Mouse (Mus musculus) hindbrain, embryonic 15.5 days (tissue): ENCODE results near the gene Mtmr2. TPM values are rescaled to one million over a fixed set of nuclear protein-coding genes. Genes with fewer than 3 reads are reported as not detected.
A peak's percentile ranks its signal among the peaks of the same experiment; 100 is the strongest.

Source experiments
- ATAC-seq: fragments of 200-750 bp; cut with Nextera tagmentation; 2 replicates; pipeline ENCODE4 v1.8.0; 2017; ENCODE audit warnings: low read depth, moderate number of reproducible peaks, moderate TSS enrichment; ENCODE audit not compliant: low FRiP score
- H3K27ac ChIP-seq: fragments of 300-500 bp; sonication (generic); replicated peaks from 2 replicates; pipeline ENCODE4 v1.5.1; 2015; ENCODE audit warnings: mild to moderate bottlenecking, inconsistent platforms
- H3K27me3 ChIP-seq: fragments of 300-500 bp; sonication (generic); 2 replicates; pipeline ENCODE4 v1.6.1; 2015; ENCODE audit warnings: control low read depth, inconsistent platforms
- H3K36me3 ChIP-seq: fragments of 300-500 bp; sonication (generic); 2 replicates; pipeline ENCODE4 v1.6.1; 2015; ENCODE audit warnings: control low read depth, inconsistent platforms
- H3K4me1 ChIP-seq: fragments of 300-500 bp; sonication (generic); replicated peaks from 2 replicates; pipeline ENCODE4 v1.6.1; 2015; ENCODE audit warnings: control low read depth, inconsistent platforms
- H3K4me2 ChIP-seq: fragments of 300-500 bp; sonication (generic); 2 replicates; pipeline ENCODE4 v1.6.1; 2015; ENCODE audit warnings: moderate library complexity, mild to moderate bottlenecking, inconsistent platforms
- H3K4me3 ChIP-seq: fragments of 300-500 bp; sonication (generic); 2 replicates; pipeline ENCODE4 v1.5.1; 2015; ENCODE audit warnings: mild to moderate bottlenecking, inconsistent platforms
- H3K9ac ChIP-seq: fragments of 300-500 bp; sonication (generic); 2 replicates; pipeline ENCODE4 v1.6.1; 2015; ENCODE audit warnings: inconsistent platforms
- H3K9me3 ChIP-seq: fragments of 300-500 bp; sonication (generic); 2 replicates; pipeline ENCODE4 v1.6.1; 2016; ENCODE audit warnings: control low read depth, inconsistent platforms
- WGBS: fragments of 180-500 bp; shearing (Covaris S2); methylation state at CpG from one replicate; pipeline ENCODE4 v1.1.7; 2015; 5-methylcytosine and 5-hydroxymethylcytosine counted together
- polyA plus RNA-seq: library from polyadenylated mRNA; unstranded; fragments of >200 nt; fragmentation: Nextera tagmentation; extraction: Ambion mirVana; gene quantifications from 2 replicates; pipeline ENCODE4 v1.2.1, GENCODE M21; 2015

The Mtmr2 gene
- polyA plus RNA-seq, 1 experiment from 2014 or later = 50.9 TPM

- H3K36me3 ChIP-seq = peaks cover 19% of the 10 kb centered on the region
- H3K27ac ChIP-seq = no peak overlapping the region
- H3K9me3 ChIP-seq = no peaks in the 10 kb centered on the region
- WGBS = 79% methylated on average over 10 of the region's 10 CpGs
- no peak overlapping the region for H3K4me2 ChIP-seq
- no peaks in the 10 kb centered on the region for H3K4me1 ChIP-seq
- no peak overlapping the region for H3K4me3 ChIP-seq
- no peaks in the 10 kb centered on the region for H3K27me3 ChIP-seq
- H3K9ac ChIP-seq = no peak overlapping the region
- peak; percentile 87 for ATAC-seq
Observed at GRCm38 (mm10) chr9:13848481-13849480, 100.6 kb downstream of the Mtmr2 start.

DNA sequence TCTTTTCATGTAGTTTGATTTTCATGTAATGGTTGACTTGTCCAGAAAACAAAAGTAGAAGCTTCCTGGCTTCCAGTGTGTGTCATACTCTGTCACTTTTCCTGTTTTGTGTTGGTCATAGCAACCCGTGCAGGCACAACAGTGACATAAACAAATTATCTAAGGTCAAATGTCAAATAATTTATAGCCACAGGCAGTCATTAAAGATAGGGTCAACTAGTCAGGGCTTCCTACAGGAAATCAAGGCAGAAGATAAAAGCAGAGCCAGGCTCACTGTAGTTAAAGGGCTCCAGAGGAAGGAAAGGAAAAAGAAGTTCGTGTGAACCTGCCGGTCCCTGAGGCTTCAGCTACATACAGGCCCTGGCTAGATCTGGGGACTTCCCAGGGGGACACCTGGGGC lies 105.7 kb downstream of the Mtmr2 start:
- no peak for ATAC-seq
- no peaks in the 10 kb centered on the region for H3K4me1 ChIP-seq
- WGBS = 73% methylated on average over 3 of the region's 3 CpGs
- H3K36me3 ChIP-seq = no peaks in the 10 kb centered on the region
- H3K4me2 ChIP-seq = no peak overlapping the region
- H3K9ac ChIP-seq = no peak overlapping the region
- no peak overlapping the region for H3K27ac ChIP-seq
- no peak overlapping the region for H3K4me3 ChIP-seq
- H3K27me3 ChIP-seq = no peaks in the 10 kb centered on the region
- H3K9me3 ChIP-seq = no peaks in the 10 kb centered on the region

Other genes with a start within 250 kb of the Mtmr2 start
- gene Cep57, start 78.7 kb downstream of the Mtmr2 start, polyA plus RNA-seq = 34.7 and 35.6 TPM in 2 replicates
- 19.1 and 19.7 TPM in 2 replicates for gene Fam76b, start 79.3 kb downstream of the Mtmr2 start, polyA plus RNA-seq